Mouse (Mus musculus): ENCODE measurements around the gene Gm20924.
"Not testable (repeated sequence)": the region's sequence is repeated elsewhere in the genome, so short reads cannot be mapped to it uniquely, and the experiment has no call there.

Gm20924 gene

DNA sequence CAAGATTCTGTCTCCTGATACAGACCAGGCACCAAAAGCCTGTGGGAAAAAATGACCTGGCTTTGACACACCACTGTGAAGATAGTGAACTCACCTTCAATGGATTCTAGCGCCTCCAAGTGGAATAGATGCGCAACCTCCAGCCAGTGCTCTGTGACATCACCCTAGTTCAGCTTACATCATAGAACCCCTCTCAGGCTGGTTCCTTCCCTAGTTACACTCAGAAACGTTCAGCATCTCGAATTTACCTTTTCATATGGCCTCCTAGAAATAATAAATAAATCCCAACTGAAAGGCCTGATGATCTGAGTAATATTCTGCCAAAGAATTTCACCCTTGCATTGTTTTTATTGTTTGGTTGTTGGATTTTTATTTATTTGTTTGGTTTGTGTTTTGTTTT lies at the start of gene Gm20924:
Gm20924 (minus strand) TSS at position 101 of the 400 bp plus-strand sequence.
- DNase-seq: not testable (repeated sequence)
